Mouse (Mus musculus) heart, embryonic 11.5 days (tissue): ENCODE data around the gene Faf1. TPM values are rescaled to one million over a fixed set of nuclear protein-coding genes. Genes with fewer than 3 reads are reported as not detected.

Source experiments
- ATAC-seq: fragments of 200-750 bp; cut with Nextera tagmentation; replicated peaks from 2 replicates; pipeline ENCODE4 v1.8.0; 2017; ENCODE audit warnings: moderate library complexity; ENCODE audit not compliant: insufficient number of reproducible peaks, low FRiP score, low TSS enrichment
- H3K27ac ChIP-seq: fragments of 300-500 bp; sonication (generic); 2 replicates; pipeline ENCODE4 v1.5.1; 2014; ENCODE audit warnings: mild to moderate bottlenecking, low read depth, low read length
- H3K27me3 ChIP-seq: fragments of 300-500 bp; sonication (generic); 2 replicates; pipeline ENCODE4 v1.6.1; 2014; ENCODE audit warnings: mild to moderate bottlenecking, low read length, mixed read lengths; ENCODE audit not compliant: control insufficient read depth, insufficient read depth
- H3K36me3 ChIP-seq: fragments of 300-500 bp; sonication (generic); 2 replicates; pipeline ENCODE4 v1.6.1; 2014; ENCODE audit warnings: mild to moderate bottlenecking, low read length, moderate library complexity, mixed read lengths; ENCODE audit not compliant: control insufficient read depth, insufficient read depth
- H3K4me1 ChIP-seq: fragments of 300-500 bp; sonication (generic); 2 replicates; pipeline ENCODE4 v1.6.1; 2014; ENCODE audit warnings: low read length; ENCODE audit not compliant: control insufficient read depth, insufficient read depth
- H3K4me2 ChIP-seq: fragments of 300-500 bp; sonication (generic); 2 replicates; pipeline ENCODE4 v1.6.1; 2014; ENCODE audit warnings: mild to moderate bottlenecking, moderate library complexity
- H3K4me3 ChIP-seq: fragments of 300-500 bp; sonication (generic); 2 replicates; pipeline ENCODE4 v1.5.1; 2014; ENCODE audit warnings: low read depth, low read length
- H3K9ac ChIP-seq: fragments of 300-500 bp; sonication (generic); 2 replicates; pipeline ENCODE4 v1.6.1; 2014; ENCODE audit warnings: mild to moderate bottlenecking, low read depth, low read length, moderate library complexity
- H3K9me3 ChIP-seq: fragments of 300-500 bp; sonication (generic); replicated peaks from 2 replicates; pipeline ENCODE4 v1.6.1; 2016; ENCODE audit warnings: low read length; ENCODE audit not compliant: control insufficient read depth
- WGBS: fragments of 180-500 bp; shearing (Covaris S2); extraction: QIAGEN DNeasy Blood & Tissue Kit; methylation state at CpG from one replicate; pipeline ENCODE4 v1.1.7; 2014; ENCODE audit not compliant: insufficient replicate concordance; 5-methylcytosine and 5-hydroxymethylcytosine counted together
- polyA plus RNA-seq: library from polyadenylated mRNA; unstranded; fragments of >200 nt; fragmentation: Nextera tagmentation; extraction: Ambion mirVana; gene quantifications from 2 replicates; pipeline ENCODE4 v1.2.1, GENCODE M21; 2014

The Faf1 gene
- polyA plus RNA-seq, 1 experiment from 2014 or later: 25.3 TPM

GRCm38 (mm10) chr4:109649331-109649730 is 27.1 kb upstream of the Faf1 start:
- Histone ChIP-seq H3K4me3 (no peak overlapping the region), H3K9ac (no peak overlapping the region), H3K9me3 (no peaks in the 10 kb centered on the region), H3K27ac (no peak overlapping the region), H3K27me3 (peaks cover 3% of the 10 kb centered on the region; the same call in 1 of the 2 replicates), H3K4me1 (no peaks in the 10 kb centered on the region), H3K36me3 (no peaks in the 10 kb centered on the region), H3K4me2 (no peak overlapping the region)
- 67% methylated on average over 5 of the region's 5 CpGs for WGBS
- ATAC-seq: no peak

DNA sequence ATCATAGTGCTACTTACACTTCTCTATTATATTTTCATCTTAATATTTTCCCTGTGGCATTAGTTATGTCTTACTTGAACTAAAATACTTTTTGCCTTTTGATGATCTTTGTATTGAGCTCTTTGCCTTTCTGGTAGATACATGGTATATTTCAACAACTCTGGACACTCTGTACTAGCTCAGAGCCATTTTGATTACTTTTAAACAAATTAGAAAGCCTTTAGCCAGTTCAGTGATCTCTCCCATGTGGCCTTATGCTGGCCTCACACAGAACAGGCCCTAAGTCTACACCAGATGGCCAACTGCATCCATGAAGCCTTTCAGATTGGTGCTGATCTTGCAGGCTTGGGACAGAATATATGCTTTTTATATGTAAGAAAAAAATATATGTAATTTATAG is 23.1 kb upstream of the Faf1 start:
- no peaks in the 10 kb centered on the region for H3K36me3 ChIP-seq
- no peak overlapping the region for H3K27ac ChIP-seq
- H3K4me1 ChIP-seq: no peaks in the 10 kb centered on the region
- peaks cover 22% of the 10 kb centered on the region for H3K27me3 ChIP-seq
- H3K4me3 ChIP-seq: no peak overlapping the region
- no peak overlapping the region for H3K4me2 ChIP-seq
- ATAC-seq: no peak
- no peaks in the 10 kb centered on the region for H3K9me3 ChIP-seq
- no peak overlapping the region for H3K9ac ChIP-seq

GRCm38 (mm10) chr4:109654701-109655100 is 21.7 kb upstream of the Faf1 start:
- no peak overlapping the region for H3K4me2 ChIP-seq
- no peak overlapping the region for H3K9ac ChIP-seq
- WGBS: 40% methylated on average over 2 of the region's 2 CpGs
- no peaks in the 10 kb centered on the region for H3K9me3 ChIP-seq
- H3K27me3 ChIP-seq: peaks cover 34% of the 10 kb centered on the region
- no peak overlapping the region for H3K27ac ChIP-seq
- H3K4me1 ChIP-seq: no peaks in the 10 kb centered on the region
- no peaks in the 10 kb centered on the region for H3K36me3 ChIP-seq
- no peak for ATAC-seq
- H3K4me3 ChIP-seq: no peak overlapping the region

GRCm38 (mm10) chr4:109655738-109656137 is 20.6 kb upstream of the Faf1 start:
- H3K4me1 ChIP-seq: no peaks in the 10 kb centered on the region
- H3K9me3 ChIP-seq: no peaks in the 10 kb centered on the region
- H3K36me3 ChIP-seq: no peaks in the 10 kb centered on the region
- 40% methylated on average over 2 of the region's 2 CpGs for WGBS
- no peak overlapping the region for H3K4me3 ChIP-seq
- H3K27me3 ChIP-seq: peaks cover 41% of the 10 kb centered on the region
- H3K4me2 ChIP-seq: no peak overlapping the region
- no peak overlapping the region for H3K27ac ChIP-seq
- ATAC-seq: no peak
- H3K9ac ChIP-seq: no peak overlapping the region

DNA sequence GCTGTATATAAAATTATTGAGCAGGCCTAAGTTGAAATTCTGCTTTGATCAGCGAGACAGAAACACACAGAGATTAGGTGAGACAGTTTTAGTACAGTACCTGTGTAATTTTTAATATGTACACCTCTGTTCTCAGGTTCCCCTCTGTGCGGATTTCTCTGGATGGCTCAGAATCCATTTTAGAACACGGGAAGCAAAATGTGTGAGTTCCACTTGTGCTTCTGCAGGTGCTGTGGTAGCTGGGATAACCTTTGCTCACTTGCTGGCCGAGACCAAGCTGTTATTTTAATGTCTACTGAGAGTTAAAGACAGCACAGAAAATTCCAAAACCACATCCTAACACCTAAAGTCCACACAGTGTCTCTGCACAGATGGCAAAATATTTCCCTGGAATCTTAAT is 20.1 kb upstream of the Faf1 start:
- Histone ChIP-seq H3K27ac (no peak overlapping the region), H3K4me3 (no peak overlapping the region), H3K4me2 (no peak overlapping the region), H3K27me3 (peaks cover 45% of the 10 kb centered on the region), H3K36me3 (no peaks in the 10 kb centered on the region), H3K9me3 (no peaks in the 10 kb centered on the region), H3K4me1 (no peaks in the 10 kb centered on the region), H3K9ac (no peak overlapping the region)
- no peak for ATAC-seq
- 11% methylated on average over 4 of the region's 4 CpGs for WGBS

DNA sequence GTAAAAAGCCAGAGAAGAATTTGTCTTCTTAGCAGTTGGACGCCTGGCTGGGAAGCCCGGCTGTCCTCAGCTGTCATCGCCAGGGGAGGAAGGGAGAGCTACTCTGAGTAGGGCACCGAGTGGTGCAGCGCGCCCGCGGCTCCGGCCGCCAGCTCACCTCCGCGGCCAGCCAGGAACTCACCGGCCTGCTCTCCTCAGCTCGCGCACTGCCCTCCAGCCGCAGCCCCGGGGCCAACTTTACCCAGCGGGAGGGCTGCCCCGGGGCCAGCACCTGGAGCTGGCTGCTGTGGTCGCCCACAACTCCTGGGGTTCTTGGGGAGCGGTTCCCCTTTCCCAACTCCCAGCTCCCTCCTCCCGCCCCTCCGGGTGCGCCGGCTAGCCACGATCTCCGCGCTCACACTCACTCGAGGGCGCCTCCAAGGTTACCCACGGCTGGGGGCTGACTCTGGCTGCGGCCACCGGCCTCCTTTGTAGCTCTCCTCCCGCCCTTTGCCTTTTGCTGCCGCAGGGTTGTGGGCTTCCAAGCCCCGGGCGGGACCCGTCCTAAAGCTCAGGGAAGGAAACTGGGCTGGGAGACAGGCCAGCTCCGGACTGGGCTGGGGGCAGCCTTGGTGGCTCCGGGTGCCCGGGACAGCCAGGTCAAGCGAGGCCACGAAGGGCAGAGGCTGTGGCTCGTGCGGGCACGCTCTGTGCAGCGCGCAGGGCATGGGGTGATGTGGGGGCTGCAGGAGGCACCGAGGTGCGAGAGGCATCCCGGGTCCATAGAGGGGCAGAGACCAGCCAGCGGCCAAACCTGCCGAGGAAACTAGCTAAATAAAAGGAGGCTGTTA is 19.2 kb upstream of the Faf1 start:
- peak; percentile 63 for ATAC-seq
- H3K4me2 ChIP-seq: peak overlapping the region; percentile 75
- H3K9me3 ChIP-seq: no peaks in the 10 kb centered on the region
- 0 out of 2 replicates have a peak overlapping the region, but pooled peaks have one; percentile 12 for H3K9ac ChIP-seq
- H3K4me3 ChIP-seq: peak overlapping the region; percentile 45
- no peak overlapping the region for H3K27ac ChIP-seq
- no peaks in the 10 kb centered on the region for H3K36me3 ChIP-seq
- H3K4me1 ChIP-seq: no peaks in the 10 kb centered on the region
- H3K27me3 ChIP-seq: peaks cover 51% of the 10 kb centered on the region
- WGBS: under 1% methylated on average over 53 of the region's 53 CpGs

- H3K27me3 ChIP-seq: peaks cover 55% of the 10 kb centered on the region
- peak overlapping the region; percentile 75 for H3K4me2 ChIP-seq
- H3K9ac ChIP-seq: no peak overlapping the region
- ATAC-seq: no peak
- H3K27ac ChIP-seq: no peak overlapping the region
- 1% methylated on average over 20 of the region's 20 CpGs for WGBS
- no peaks in the 10 kb centered on the region for H3K9me3 ChIP-seq
- no peaks in the 10 kb centered on the region for H3K36me3 ChIP-seq
- H3K4me3 ChIP-seq: peak overlapping the region; percentile 45
- no peaks in the 10 kb centered on the region for H3K4me1 ChIP-seq
These were observed 18.4 kb upstream of the Faf1 start for GRCm38 (mm10) chr4:109657851-109658500.

DNA sequence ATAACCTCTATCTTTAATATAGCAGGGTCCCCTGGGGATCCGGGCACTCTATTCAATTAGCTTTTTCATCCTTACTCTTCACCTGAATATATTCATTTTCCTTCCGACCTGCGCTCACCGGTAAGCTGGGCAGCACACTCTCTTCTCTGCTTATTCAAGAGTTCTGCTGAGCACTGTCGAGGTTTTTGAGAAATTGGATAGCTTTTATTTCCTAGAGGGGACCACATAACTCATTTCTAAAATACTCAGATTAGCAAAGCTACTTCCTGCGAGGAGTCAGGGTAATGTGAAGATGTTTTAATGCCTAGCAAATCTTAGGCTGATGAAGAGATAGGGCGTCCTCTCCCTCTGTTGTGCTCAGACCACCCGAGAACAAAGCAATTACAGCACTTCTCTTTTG is 17.6 kb upstream of the Faf1 start:
- H3K9me3 ChIP-seq: no peaks in the 10 kb centered on the region
- no peak overlapping the region for H3K4me2 ChIP-seq
- ATAC-seq: no peak
- H3K27ac ChIP-seq: no peak overlapping the region
- H3K9ac ChIP-seq: no peak overlapping the region
- H3K4me3 ChIP-seq: no peak overlapping the region
- 4% methylated on average over 8 of the region's 8 CpGs for WGBS
- no peaks in the 10 kb centered on the region for H3K4me1 ChIP-seq
- peaks cover 54% of the 10 kb centered on the region for H3K27me3 ChIP-seq
- H3K36me3 ChIP-seq: no peaks in the 10 kb centered on the region
